Mouse (Mus musculus): Measurements from ENCODE around the gene Snai1.

The Snai1 gene

GRCm38 (mm10) chr2:167528278-167528677 lies 9.7 kb upstream of the Snai1 start:
- DNase-seq: peak; percentile 22

DNA sequence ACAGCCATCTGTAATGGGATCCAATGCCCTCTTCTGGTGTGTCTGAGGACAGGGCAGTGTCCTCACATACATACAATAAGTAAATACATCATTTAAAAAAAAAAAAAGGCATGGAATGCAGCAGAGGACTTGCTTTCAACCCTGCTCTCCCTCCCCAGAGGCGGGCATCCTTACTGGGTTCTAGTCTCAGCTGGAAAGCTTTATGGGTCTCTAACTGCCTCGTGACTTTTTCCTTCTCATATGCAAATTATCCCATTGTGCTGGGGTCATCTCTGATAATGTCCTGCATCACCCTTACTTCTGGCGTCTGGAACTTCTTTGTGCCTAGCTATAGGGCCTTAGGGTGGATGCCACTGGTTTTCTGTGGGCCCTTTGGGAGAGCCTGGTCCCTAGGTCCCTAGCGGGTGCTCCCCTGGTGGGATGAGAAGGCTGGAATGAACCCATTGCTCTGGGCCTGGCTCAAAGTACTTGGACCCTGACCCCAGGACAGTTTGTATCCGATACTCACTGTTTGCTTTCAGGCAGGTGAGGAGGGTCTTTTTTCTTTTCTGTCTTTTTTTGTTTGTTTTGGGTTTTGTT lies 8.0 kb upstream of the Snai1 start:
- DNase-seq: no peak

DNA sequence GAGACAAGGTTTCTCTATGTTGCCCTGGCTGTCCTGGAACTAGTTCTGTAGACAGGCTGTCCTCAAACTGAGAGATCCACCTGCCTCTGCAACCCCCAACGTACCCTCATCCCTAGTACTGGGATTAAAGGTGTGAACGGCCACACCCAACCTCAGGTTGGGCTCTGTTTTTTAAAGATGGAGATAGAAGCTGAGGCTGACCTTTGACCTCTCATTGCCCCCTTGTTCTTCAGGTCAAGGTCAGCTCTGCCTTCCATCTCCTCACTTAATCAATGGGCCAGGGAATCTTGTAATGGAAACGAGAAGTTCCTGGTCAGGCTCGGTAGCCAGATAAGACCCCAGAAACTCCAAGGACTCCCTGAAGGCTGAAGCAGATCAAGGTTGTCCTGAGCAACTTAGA lies 7.5 kb upstream of the Snai1 start:
- no peak for DNase-seq

DNA sequence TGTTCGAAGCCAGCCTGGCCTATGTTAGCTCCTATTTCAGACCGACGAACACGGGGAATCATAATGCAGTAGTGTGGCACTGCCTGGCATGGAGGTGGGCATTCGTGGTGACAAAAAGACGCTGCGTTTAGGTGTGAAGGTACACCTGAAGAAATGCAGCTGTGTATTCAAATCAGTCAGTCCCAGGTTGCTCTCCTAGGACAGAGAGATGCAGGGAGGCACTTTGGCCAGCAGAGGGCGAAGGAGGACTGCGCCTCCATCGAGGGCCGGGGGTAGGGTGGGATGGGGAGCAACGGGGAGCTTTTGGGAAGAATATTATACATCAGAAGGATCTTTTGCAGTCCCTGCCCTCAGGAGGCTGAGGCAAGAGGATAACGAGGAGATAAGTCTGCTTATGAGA lies 5.9 kb upstream of the Snai1 start:
- DNase-seq: peak; percentile 60

DNA sequence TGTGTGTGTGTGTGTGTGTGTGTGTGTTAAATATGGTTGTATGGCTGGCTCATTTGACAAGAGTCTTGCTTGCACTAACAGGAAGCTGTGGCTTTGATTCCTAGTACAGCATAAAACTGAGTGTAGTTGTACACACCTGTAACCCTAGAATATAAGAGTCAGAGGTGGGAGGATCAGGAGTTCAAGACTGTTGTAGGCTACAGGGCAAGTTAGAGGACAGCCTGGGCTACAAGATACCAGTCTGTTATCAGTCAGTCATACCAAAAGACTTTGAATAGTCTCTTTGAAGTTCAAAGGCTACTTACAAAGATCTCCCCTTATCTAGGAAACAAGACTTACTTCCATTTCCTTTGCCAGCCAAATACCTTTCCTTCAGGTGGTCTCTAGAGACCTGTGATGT lies 4.1 kb upstream of the Snai1 start:
- no peak for DNase-seq

DNA sequence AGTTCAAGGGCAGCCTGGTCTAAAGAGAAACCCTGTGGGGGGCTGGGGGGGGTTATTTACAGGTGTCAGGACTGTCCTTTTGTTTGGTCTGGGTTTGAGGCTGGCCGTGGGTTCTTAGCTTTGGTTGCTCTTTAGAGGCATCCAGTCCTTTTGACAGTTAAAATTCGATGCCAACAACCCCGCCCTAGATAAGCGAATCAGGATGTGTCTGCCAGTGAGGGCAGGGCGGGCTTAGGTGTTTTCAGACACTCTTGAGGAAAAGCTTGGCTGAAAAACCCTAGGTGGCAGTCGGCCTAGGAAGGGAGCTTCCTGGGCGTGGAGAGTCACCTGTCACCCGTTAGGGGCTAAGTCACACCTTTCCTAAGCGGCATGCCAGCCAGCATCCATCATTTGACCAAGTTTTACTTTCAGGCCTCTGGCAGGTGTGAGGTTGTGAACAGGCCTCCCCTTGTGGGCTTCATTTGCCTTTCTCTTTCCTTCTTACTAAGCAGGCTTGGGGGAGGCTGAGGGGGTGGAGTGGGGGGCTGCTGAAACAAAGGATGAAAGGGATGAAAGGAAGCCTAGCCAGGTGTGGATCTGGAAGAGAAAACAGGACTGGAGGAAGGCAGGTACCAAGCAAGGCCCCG lies 1.6 kb upstream of the Snai1 start:
- DNase-seq: no peak

DNA sequence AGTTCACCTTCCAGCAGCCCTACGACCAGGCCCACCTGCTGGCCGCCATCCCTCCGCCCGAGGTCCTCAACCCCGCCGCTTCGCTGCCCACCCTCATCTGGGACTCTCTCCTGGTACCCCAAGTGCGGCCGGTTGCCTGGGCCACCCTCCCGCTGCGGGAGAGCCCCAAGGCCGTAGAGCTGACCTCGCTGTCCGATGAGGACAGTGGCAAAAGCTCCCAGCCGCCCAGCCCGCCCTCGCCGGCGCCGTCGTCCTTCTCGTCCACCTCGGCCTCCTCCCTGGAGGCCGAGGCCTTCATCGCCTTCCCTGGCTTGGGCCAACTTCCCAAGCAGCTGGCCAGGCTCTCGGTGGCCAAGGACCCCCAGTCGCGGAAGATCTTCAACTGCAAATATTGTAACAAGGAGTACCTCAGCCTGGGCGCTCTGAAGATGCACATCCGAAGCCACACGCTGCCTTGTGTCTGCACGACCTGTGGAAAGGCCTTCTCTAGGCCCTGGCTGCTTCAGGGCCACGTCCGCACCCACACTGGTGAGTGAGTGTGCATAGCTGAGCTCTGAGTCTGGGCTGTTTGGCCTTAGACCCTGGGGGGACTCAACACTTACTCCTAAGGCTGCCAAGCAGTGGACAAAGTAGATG lies 794 bp downstream of the Snai1 start:
- no peak for DNase-seq

GRCm38 (mm10) chr2:167539536-167540476 lies 1.8 kb downstream of the Snai1 start:
- DNase-seq: no peak

DNA sequence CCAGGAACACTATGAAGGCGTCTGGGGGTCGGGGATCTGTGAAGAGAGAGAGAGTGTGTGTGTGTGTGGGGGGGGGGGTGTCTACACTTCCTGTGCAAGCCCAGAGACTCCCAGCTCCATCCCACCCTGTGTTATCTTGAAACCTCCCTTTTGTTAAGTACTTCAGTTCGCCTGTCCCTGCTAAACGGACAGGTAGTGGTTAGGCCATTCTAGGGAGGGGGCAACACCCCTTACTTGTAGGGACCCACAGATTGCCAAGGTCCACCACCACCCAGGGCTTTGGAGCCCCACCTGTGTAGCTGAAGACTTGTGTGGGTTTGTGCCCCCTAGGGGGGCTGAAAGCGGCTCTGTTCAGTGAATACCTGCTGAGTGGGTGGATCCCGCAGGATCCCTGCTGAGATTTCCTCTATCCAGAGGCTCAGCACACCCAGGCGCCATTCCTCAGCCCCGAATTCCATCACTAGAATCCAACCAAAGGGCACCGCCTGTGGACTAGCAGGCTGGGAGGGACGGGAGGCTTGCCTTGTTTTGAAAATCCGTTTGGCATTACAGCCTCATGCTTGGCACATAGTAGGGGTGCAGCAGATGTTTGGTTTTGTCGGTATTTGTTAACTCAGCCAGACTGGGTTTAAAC lies 2.6 kb downstream of the Snai1 start:
- DNase-seq: no peak

DNA sequence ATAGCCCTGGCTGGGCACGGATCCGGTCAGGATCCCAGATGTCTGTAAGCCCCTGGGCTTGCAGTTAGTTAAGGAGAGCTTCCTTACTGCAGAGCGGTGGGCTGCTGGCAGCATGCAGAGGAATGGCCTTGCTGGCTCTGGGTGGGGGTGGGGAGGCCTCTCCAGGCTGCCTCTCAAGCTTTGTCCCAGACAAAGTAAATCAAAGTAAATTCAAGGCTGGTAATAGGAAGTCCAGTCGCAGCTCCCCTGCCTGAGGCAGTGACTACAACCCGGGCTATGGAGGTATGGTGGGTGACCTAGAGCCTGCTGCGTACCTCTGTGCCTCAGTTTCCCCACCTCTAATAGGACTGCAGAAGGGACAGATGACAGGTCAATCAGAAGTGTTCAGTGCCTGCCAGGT lies 3.3 kb downstream of the Snai1 start:
- no peak for DNase-seq

DNA sequence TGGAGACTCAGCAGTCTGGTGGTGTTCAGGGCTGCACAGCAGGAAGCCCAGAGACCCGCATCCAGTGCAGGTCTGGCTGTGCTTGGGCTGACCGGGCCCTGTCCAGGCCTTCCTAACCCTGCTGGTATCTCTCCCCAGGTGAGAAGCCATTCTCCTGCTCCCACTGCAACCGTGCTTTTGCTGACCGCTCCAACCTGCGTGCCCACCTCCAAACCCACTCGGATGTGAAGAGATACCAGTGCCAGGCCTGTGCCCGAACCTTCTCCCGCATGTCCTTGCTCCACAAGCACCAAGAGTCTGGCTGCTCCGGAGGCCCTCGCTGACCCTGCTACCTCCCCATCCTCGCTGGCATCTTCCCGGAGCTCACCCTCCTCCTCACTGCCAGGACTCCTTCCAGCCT lies 3.8 kb downstream of the Snai1 start:
- DNase-seq: no peak

GRCm38 (mm10) chr2:167542361-167542760 lies 4.4 kb downstream of the Snai1 start:
- no peak for DNase-seq

DNA sequence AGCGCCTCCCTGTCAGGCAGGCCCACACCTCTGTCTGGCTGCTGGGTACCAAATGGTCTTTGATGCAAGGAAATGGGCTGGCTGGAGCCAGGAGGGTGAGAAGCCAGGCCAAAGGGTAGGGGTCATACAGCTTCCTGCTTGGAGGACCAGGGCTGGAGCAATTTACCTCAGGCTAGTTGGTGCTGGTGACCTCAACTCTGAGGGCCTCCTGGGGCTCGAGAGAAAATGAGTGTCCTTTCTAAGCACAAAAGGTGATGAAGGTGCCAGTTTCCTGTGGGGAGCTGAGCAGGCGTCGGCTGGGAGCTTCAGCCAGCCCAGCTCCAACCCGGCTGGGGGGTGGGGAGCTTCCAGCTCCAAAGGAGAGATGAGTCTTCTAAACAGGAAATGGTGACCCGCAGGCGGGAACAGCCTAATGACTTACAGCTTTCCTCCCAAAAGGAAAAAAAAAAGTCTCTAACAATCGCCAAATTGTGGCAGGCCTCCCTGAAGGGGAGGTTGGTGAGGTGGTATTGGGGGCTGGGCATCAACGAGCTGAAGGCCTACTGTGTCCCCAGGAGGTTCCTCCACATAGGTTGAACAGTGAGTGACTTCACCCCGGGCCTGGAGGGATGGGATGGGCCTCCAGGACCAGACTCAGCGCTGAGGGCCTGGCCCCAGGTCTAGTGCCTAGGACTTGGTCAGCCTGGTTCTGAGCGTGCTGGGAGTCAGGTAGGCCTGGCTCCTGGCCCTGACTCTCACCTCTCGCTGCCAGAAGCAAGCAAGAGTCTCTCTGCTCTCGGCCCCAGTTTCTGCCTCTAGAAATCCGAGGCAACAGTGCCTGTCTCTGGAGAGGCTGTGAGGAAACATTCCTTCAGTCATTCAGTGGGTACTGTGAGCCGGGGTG lies 5.4 kb downstream of the Snai1 start:
- peak; percentile 63 for DNase-seq

DNA sequence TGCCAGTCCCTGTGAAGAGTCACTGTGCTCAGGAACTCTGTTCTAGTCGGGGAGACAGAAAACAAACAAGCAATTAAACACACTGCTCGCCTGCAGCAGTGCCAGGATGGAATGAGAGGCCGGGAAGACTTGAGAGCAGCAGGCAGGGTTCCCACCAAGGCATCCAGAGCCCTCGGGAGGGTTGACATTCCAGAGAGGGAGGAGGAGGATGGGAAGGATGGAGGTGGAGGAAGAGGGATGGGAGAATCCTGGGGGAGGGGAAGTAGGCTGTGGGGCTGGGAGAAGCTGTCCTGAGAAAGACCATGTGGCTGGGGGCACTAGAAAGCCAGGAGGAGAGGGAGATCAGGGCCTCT lies 6.0 kb downstream of the Snai1 start:
- no peak for DNase-seq

GRCm38 (mm10) chr2:167544456-167544855 lies 6.5 kb downstream of the Snai1 start:
- DNase-seq: no peak

DNA sequence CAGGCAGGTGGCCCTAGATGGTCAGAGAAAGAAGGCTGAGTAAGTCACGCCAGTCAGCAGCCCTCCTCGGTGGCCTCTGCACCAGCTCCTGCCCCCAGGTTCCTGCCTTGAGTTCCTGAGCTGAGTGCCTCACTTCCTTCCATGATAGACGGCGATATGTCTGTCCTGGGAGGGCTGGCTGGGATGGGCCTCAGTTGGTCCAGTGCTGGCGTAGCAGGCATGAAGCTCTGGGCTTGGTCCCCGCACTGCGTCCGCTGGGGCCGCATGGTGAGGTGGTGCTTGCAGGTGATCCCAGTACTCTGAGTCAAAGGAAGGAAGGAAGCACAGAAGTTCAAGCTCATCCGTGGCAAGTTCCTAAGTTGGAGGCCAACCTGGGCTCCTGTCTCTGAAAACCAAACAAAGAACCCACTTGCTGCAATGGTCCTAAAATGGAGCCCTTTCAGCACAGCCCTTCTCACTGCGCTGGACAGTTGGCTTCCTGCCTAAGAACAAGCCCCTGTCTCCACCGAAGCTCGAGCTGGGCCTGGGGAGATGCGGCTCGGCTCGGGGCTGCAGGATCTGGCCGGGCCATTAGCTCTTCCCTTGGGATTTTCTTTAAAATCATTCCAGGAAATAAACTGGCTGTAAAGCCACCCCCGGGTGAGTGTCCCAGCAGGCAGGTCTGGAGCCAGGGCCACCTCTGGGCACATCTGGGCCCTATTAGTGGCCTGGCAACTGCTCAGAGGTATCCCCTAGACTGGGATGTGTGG lies 8.6 kb downstream of the Snai1 start:
- DNase-seq: no peak

GRCm38 (mm10) chr2:167547444-167547843 lies 9.4 kb downstream of the Snai1 start:
- no peak for DNase-seq

DNA sequence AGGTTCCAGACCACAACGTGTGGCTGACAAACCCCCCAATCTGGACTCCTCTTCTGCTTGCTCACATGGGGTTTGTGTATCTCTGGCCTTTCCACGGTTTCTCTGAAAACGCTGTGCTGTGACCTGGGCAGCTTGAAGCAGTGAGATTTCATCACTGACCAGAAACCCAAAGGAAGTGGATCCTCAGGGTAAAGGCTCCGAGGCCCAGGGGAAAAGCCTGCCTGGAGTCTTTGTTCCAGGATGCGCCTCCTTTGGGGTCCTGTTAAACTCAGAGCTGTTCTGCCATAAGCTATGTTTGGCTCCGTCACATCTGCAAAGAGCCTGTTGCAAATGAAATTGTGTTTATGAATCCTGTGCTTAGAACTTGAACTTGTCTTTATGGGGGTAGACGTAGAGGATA lies 11.0 kb downstream of the Snai1 start:
- no peak for DNase-seq

DNA sequence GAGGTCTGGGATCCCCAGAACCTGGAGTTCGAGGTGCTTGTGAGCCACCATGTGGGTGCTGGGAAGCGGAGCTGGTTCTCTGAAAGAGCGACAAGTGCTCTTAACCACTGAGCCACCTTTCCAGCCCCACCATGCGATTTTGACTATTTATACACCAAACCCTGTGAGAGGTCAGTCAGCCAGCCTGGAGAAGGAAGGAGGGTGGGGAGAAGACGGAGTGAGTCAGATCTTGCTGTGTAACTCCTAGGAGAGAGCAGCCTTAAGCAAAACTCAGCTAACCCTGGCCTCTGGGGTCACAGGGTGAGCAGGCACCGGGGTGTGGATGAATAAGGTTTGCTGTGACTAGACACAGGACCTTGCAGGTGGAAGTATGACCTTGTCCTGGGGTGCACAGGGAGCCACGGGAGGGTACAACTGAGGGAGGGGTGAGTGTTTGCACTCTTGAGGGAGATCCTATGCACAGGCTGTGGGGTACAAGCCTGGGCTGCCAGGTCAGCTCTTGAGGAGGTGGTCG lies 12.4 kb downstream of the Snai1 start:
- DNase-seq: no peak

GRCm38 (mm10) chr2:167551342-167551920 lies 13.4 kb downstream of the Snai1 start:
- no peak for DNase-seq

- DNase-seq: no peak
Measured at GRCm38 (mm10) chr2:167552292-167552691, 14.3 kb downstream of the Snai1 start.
